Comparison of ENCODE assay signal across 21 mouse cellular contexts in the genomic region with DNA sequence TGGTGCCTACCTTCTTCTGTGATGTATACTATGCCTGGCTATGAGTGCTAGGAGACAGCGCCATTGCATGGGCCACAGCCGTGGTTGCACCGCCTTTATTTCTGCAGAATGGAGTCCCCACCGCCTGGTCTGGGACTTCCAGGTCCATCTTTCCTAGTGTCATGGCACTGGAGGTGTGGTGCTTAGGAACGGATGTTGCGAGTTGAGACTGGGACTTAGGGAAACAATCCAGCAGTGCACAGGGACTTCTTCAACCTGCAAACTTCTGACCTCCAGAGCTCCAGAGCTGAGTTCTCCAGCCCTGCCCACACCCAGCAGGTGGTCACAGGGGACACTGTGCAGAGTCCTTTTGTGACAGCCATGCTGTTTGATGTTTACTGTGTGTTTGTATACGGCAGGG. TPM values are rescaled to one million over a fixed set of nuclear protein-coding genes. Genes with fewer than 3 reads are reported as not detected.
DNase-seq lines count a peak whose midpoint lies in the region; ATAC-seq and TF ChIP-seq lines count a peak whose summit lies in the region.
"Had no signal": no experiment of that assay in that cellular context is flagged by ENCODE, and none has a peak within 500 bp of the region (broad histone marks: within the 10 kb centered on the region; RNA-seq: fewer than 3 reads in every experiment).

No protein-coding gene starts in this region.

- no peak for TF ChIP-seq CTCF in forebrain, postnatal 0 days (IDR thresholded peaks at IDR 0.05; ENCODE audit: low read depth)
- no peak for TF ChIP-seq CTCF in bone marrow, adult 2 months (IDR thresholded peaks at IDR 0.05; ENCODE audit: control insufficient read depth, insufficient read depth, low read length)

- no peaks in the 10 kb centered on the region for H3K27me3 ChIP-seq in forebrain, embryonic 11.5 days (ENCODE audit: control insufficient read depth, insufficient read depth, low read length)
- no peaks in the 10 kb centered on the region for H3K27me3 ChIP-seq in forebrain, postnatal 0 days (ENCODE audit: insufficient read depth, low read length)
- H3K27me3 ChIP-seq in heart, embryonic 12.5 days (replicated peaks), result no peaks in the 10 kb centered on the region
- H3K27me3 ChIP-seq: forebrain, embryonic 12.5 days had no signal

- ATAC-seq in forebrain, embryonic 11.5 days (replicated peaks; ENCODE audit: low FRiP score), result no peak
- ATAC-seq in forebrain, postnatal 0 days, result no peak
- ATAC-seq in heart, embryonic 12.5 days (ENCODE audit: insufficient number of reproducible peaks, low FRiP score), result no peak
- peak; percentile 34 for ATAC-seq in megakaryocyte, adult 5-6 weeks (ENCODE audit: poor library complexity, severe bottlenecking)
- ATAC-seq: forebrain, embryonic 14.5 days; forebrain, embryonic 16.5 days had no signal

- no peak for TF ChIP-seq POLR2A in bone marrow, adult 2 months (IDR thresholded peaks at IDR 0.05; ENCODE audit: borderline replicate concordance, control insufficient read depth, low read depth, low read length)

- no peak overlapping the region for H3K4me2 ChIP-seq in forebrain, embryonic 11.5 days (ENCODE audit: low read depth, low read length, severe bottlenecking)
- H3K4me2 ChIP-seq in forebrain, postnatal 0 days (ENCODE audit: low read depth), result no peak overlapping the region
- H3K4me2 ChIP-seq in heart, embryonic 12.5 days, result no peak overlapping the region
- H3K4me2 ChIP-seq: forebrain, embryonic 12.5 days had no signal

- 95% methylated on average over 7 of the region's 7 CpGs for WGBS in forebrain, embryonic 11.5 days
- WGBS in forebrain, postnatal 0 days, result 88% methylated on average over 7 of the region's 7 CpGs
- 88% methylated on average over 7 of the region's 7 CpGs for WGBS in heart, embryonic 12.5 days
- 86% methylated on average over 7 of the region's 7 CpGs for WGBS in bone marrow, adult 2 months

- no peak overlapping the region for H3K9ac ChIP-seq in forebrain, embryonic 11.5 days (ENCODE audit: low read length)
- no peak overlapping the region for H3K9ac ChIP-seq in forebrain, postnatal 0 days
- 0 out of 2 replicates have a peak overlapping the region, but pooled peaks have one; percentile 14 for H3K9ac ChIP-seq in heart, embryonic 12.5 days
- H3K9ac ChIP-seq: forebrain, embryonic 12.5 days had no signal

- no peak overlapping the region for H3K4me3 ChIP-seq in forebrain, embryonic 11.5 days (ENCODE audit: low read depth, low read length)
- no peak overlapping the region for H3K4me3 ChIP-seq in forebrain, postnatal 0 days (ENCODE audit: low read depth, low read length)
- no peak overlapping the region for H3K4me3 ChIP-seq in heart, embryonic 12.5 days
- H3K4me3 ChIP-seq in bone marrow, adult 2 months (replicated peaks; ENCODE audit: control insufficient read depth, low read depth, low read length), result no peak overlapping the region
- H3K4me3 ChIP-seq: forebrain, embryonic 12.5 days had no signal

- no peaks in the 10 kb centered on the region for H3K36me3 ChIP-seq in forebrain, embryonic 11.5 days (ENCODE audit: control insufficient read depth, insufficient read depth, low read length)
- no peaks in the 10 kb centered on the region for H3K36me3 ChIP-seq in forebrain, postnatal 0 days (ENCODE audit: insufficient read depth)
- H3K36me3 ChIP-seq in heart, embryonic 12.5 days, result no peaks in the 10 kb centered on the region
- H3K36me3 ChIP-seq: forebrain, embryonic 12.5 days had no signal

- intact Hi-C loops in heart, postnatal 14 days (cut with DNase I), result no loop called here
- intact Hi-C loops in left cerebral cortex, postnatal 25 days (cut with DNase I), result loop anchor here (10.0 kb wide), 1 partner anchor 116 kb away; no protein-coding TSS in a partner anchor

- H3K4me1 ChIP-seq in forebrain, embryonic 11.5 days (replicated peaks; ENCODE audit: control insufficient read depth, insufficient read depth, low read length), result no peaks in the 10 kb centered on the region
- H3K4me1 ChIP-seq in forebrain, postnatal 0 days (ENCODE audit: insufficient read depth), result no peaks in the 10 kb centered on the region
- H3K4me1 ChIP-seq in heart, embryonic 12.5 days (replicated peaks), result no peaks in the 10 kb centered on the region; the same call in 1 of the 2 replicates
- H3K4me1 ChIP-seq in bone marrow, adult 2 months (ENCODE audit: control insufficient read depth, insufficient read depth, low read length), result peaks cover 2% of the 10 kb centered on the region; the same call in 1 of the 2 replicates
- H3K4me1 ChIP-seq: forebrain, embryonic 12.5 days had no signal

- DNase-seq in forebrain, embryonic 11.5 days (ENCODE audit: low spot score), result peak; percentile 33
- no peak for DNase-seq in forebrain, postnatal 0 days
- no peak for DNase-seq in heart, postnatal 14 days
- DNase-seq in right cerebral cortex, postnatal 36 days (ENCODE audit: low spot score in 2 of 2), result no peak
- DNase-seq in left cerebral cortex, postnatal 25 days (ENCODE audit: low spot score in 2 of 2), result no peak
- DNase-seq: adrenal gland, adult 2 months; adrenal gland, postnatal 10 days; adrenal gland, postnatal 25 days; cerebellum, adult 11-12 months; cerebellum, adult 2 months; cerebellum, adult 9-10 months; cerebellum, postnatal 10 days; cerebellum, postnatal 25 days had no signal

- H3K9me3 ChIP-seq in forebrain, embryonic 11.5 days (ENCODE audit: control insufficient read depth, low read length), result no peaks in the 10 kb centered on the region
- no peaks in the 10 kb centered on the region for H3K9me3 ChIP-seq in forebrain, postnatal 0 days (ENCODE audit: low read length)
- no peaks in the 10 kb centered on the region for H3K9me3 ChIP-seq in heart, embryonic 12.5 days (replicated peaks)
- H3K9me3 ChIP-seq: forebrain, embryonic 12.5 days had no signal

- no peak overlapping the region for H3K27ac ChIP-seq in forebrain, embryonic 11.5 days (ENCODE audit: low read depth, low read length)
- H3K27ac ChIP-seq in forebrain, postnatal 0 days (ENCODE audit: low read depth, low read length), result no peak overlapping the region
- no peak overlapping the region for H3K27ac ChIP-seq in heart, embryonic 12.5 days (ENCODE audit: poor library complexity, severe bottlenecking)
- H3K27ac ChIP-seq in bone marrow, adult 2 months (ENCODE audit: control insufficient read depth, insufficient read depth, low read depth, low read length, poor library complexity), result 0 out of 2 replicates have a peak overlapping the region, but pooled peaks have one; percentile 13
- H3K27ac ChIP-seq: forebrain, embryonic 12.5 days had no signal

RNA-seq across cellular contexts. Expression of gene Fam180a, which starts 44.4 kb away (rescaled TPM):
- not detected in 2 replicates for polyA plus RNA-seq in forebrain, embryonic 11.5 days (2014; fragmentation: Nextera tagmentation; extraction: Ambion mirVana)
- 0.86 and 2.4 TPM in 2 replicates for total RNA-seq in forebrain, postnatal 0 days (2014; rRNA removed)
- polyA plus RNA-seq in forebrain, postnatal 0 days (2015; fragmentation: Nextera tagmentation; extraction: Ambion mirVana), result 3.0 and 4.7 TPM in 2 replicates
- polyA plus RNA-seq in heart, embryonic 12.5 days (2016; fragmentation: Nextera tagmentation; extraction: Ambion mirVana), result 0.10 and 0.50 TPM in 2 replicates
- total RNA-seq in heart, postnatal 14 days (2021), result 1 to 10 TPM; 1.5 to 2.2 TPM
- polyA plus RNA-seq in bone marrow, adult 2 months (2011; ENCODE audit: insufficient read depth, insufficient read length, low replicate concordance, missing spikeins), result 0.95 TPM in 1 of 2 replicates, not detected in the other
- not detected in 2 replicates for total RNA-seq in megakaryocyte, adult 5-6 weeks (2015)
- not detected in 2 replicates for total RNA-seq in megakaryocyte, adult 5-6 weeks (2017)
- total RNA-seq in left cerebral cortex, postnatal 25 days (2021), result 1 to 10 TPM; 5.0 to 6.6 TPM
- total RNA-seq: MEL had no signal
- polyA plus RNA-seq: embryonic facial prominence, embryonic 11.5 days; forebrain, embryonic 12.5 days had no signal
